Mouse (Mus musculus) stomach, postnatal 0 days (tissue): ENCODE measurements around the gene Snx5.

ENCODE experiments used
- CTCF ChIP-seq: IDR thresholded peaks from 2 replicates; pipeline ENCODE4 v1.5.1; 2016; ENCODE audit warnings: antibody characterized with exemption, low read depth, mild to moderate bottlenecking, moderate library complexity
- EP300 ChIP-seq: optimal IDR thresholded peaks from 2 replicates; pipeline ENCODE3; 2016; ENCODE audit warnings: antibody characterized with exemption

GRCm38 (mm10) chr2:144233534-144233933, 37.2 kb downstream of the Snx5 start:
- TF ChIP-seq EP300 (no peak), CTCF (no peak)
